Mouse (Mus musculus) ES-Bruce4 (cell line): ENCODE results near the gene Syne3.

Experiments used
- CTCF ChIP-seq: IDR thresholded peaks from one replicate; pipeline ENCODE4 v1.8.1; 2011; ENCODE audit warnings: low read depth, low read length
- POLR2A ChIP-seq: IDR thresholded peaks from one replicate; pipeline ENCODE4 v1.8.1; 2011; ENCODE audit warnings: low read length; ENCODE audit not compliant: insufficient read depth

GRCm38 (mm10) chr12:105016199-105016598, 6.6 kb upstream of the Syne3 start:
- no peak for TF ChIP-seq CTCF
- TF ChIP-seq POLR2A = no peak
